8 mouse cellular contexts compared by ENCODE assay signal in the genomic region with DNA sequence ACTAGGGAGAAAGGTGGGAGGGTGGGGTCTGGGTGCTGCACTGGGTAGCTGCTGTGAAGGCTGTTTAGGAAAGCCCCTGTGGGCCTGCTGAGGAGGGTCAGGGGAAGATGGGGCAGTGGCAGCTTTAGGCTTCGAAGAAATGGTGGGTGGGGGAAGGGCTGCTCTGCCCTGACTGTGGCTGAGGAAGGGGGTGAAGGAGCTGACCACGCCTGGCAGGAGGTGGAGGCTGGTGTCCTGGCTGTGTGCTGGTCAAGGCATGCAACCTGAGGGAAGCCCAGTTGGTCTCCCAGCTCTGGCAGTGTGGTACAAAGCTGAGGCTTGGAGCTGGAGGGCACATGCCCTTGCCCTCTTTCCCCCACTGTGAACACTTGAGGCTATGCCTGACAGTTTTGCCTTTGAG. TPM values are rescaled to one million over a fixed set of nuclear protein-coding genes. Genes with fewer than 3 reads are reported as not detected.
A peak's percentile ranks its signal among the peaks of the same experiment; 100 is the strongest.
DNase-seq lines count a peak whose midpoint lies in the region; ATAC-seq and TF ChIP-seq lines count a peak whose summit lies in the region.

No protein-coding gene starts in this region.

- H3K9ac ChIP-seq in hindbrain, embryonic 15.5 days, result peak overlapping the region; percentile 19; the same call in 1 of the 2 replicates

- no peak overlapping the region for H3K27ac ChIP-seq in cortical plate, adult 2 months (ENCODE audit: insufficient read depth, low read length)
- no peak overlapping the region for H3K27ac ChIP-seq in hindbrain, embryonic 15.5 days (replicated peaks)

- H3K4me2 ChIP-seq in hindbrain, embryonic 15.5 days, result peak overlapping the region; percentile 75

- no peak for ATAC-seq in hindbrain, embryonic 15.5 days (ENCODE audit: low FRiP score, low read depth)

- WGBS in hindbrain, embryonic 15.5 days, result 24% methylated on average over 2 of the region's 2 CpGs

- H3K27me3 ChIP-seq in hindbrain, embryonic 15.5 days, result no peaks in the 10 kb centered on the region

- no peaks in the 10 kb centered on the region; the same call in 1 of the 2 replicates for H3K36me3 ChIP-seq in hindbrain, embryonic 15.5 days

- H3K4me3 ChIP-seq in cortical plate, adult 2 months (ENCODE audit: insufficient read depth, low read length), result peak overlapping the region; percentile 97
- peak overlapping the region; percentile 83; the same call in 1 of the 2 replicates for H3K4me3 ChIP-seq in hindbrain, embryonic 15.5 days

- TF ChIP-seq CTCF in cortical plate, adult 2 months (IDR thresholded peaks at IDR 0.05; ENCODE audit: extremely low read depth, insufficient read depth, low read length), result no peak

- DNase-seq in adrenal gland, adult (ENCODE audit: inconsistent age in 2 of 2, low spot score in 1 of 2), result peak; percentile 25 to 49
- no peak for DNase-seq in adrenal gland, adult 2 months
- peak; percentile 35 for DNase-seq in lung, postnatal 10 days
- no peak for DNase-seq in spleen, postnatal 14 days (ENCODE audit: low spot score in 2 of 2)
- DNase-seq in embryo, embryonic 11 days, result no peak
- no peak for DNase-seq in T-cell, adult 2 months (ENCODE audit: low spot score)

- H3K9me3 ChIP-seq in hindbrain, embryonic 15.5 days, result no peaks in the 10 kb centered on the region

- peaks cover 23% of the 10 kb centered on the region for H3K4me1 ChIP-seq in cortical plate, adult 2 months (ENCODE audit: control insufficient read depth, insufficient read depth, low read length)
- peaks cover 49% of the 10 kb centered on the region for H3K4me1 ChIP-seq in hindbrain, embryonic 15.5 days (replicated peaks)

- no peak for TF ChIP-seq POLR2A in cortical plate, adult 2 months (IDR thresholded peaks at IDR 0.05; ENCODE audit: extremely low read depth, insufficient read depth, low read length)

RNA-seq across cellular contexts. Expression of gene Bri3, which starts 14.4 kb away (rescaled TPM):
- total RNA-seq in adrenal gland, adult 2 months (2021), result 100 to 1,000 TPM; 127 TPM
- polyA plus RNA-seq in adrenal gland, adult 2 months (2012; rRNA removed), result 248 and 377 TPM in 2 replicates
- polyA plus RNA-seq in cortical plate, adult 2 months (2012; rRNA removed), result 103 and 104 TPM in 2 replicates
- 105 and 106 TPM in 2 replicates for polyA plus RNA-seq in hindbrain, embryonic 15.5 days (2015; fragmentation: Nextera tagmentation; extraction: Ambion mirVana)

RNA-seq across cellular contexts. Expression of gene Tecpr1, which starts 35.3 kb away (rescaled TPM):
- 100 to 1,000 TPM in 1 of 2 experiments, 10 to 100 TPM in 1; 77.8 to 125 TPM for total RNA-seq in adrenal gland, adult 2 months (2021)
- polyA plus RNA-seq in adrenal gland, adult 2 months (2012; rRNA removed), result 130 and 135 TPM in 2 replicates
- polyA plus RNA-seq in cortical plate, adult 2 months (2012; rRNA removed), result 78.4 and 87.2 TPM in 2 replicates
- 43.0 and 47.4 TPM in 2 replicates for polyA plus RNA-seq in hindbrain, embryonic 15.5 days (2015; fragmentation: Nextera tagmentation; extraction: Ambion mirVana)

Comparison
In these comparisons a context has a peak if more than half of its experiments do, and no peak if none do; other contexts are left out.
1. DNase-seq: peak in adrenal gland, adult (2 of 2) and lung, postnatal 10 days (single experiment); none in adrenal gland, adult 2 months (single experiment), spleen, postnatal 14 days (0 of 2), embryo, embryonic 11 days (single experiment) and T-cell, adult 2 months (single experiment).